Mouse (Mus musculus) thymus, adult 2 months (tissue): ENCODE data around the gene Aqp6.

Experiments used
- CTCF ChIP-seq: fragments of 200-500 bp; IDR thresholded peaks from 2 replicates; pipeline ENCODE4 v1.5.1; 2012; ENCODE audit warnings: mild to moderate bottlenecking, control low read depth, low read length, moderate library complexity, borderline replicate concordance; ENCODE audit not compliant: control insufficient read depth, poor library complexity, insufficient read depth; ENCODE audit errors: extremely low read depth
- POLR2A ChIP-seq: fragments of 200-500 bp; IDR thresholded peaks from 2 replicates; pipeline ENCODE4 v1.6.1; 2012; ENCODE audit warnings: mild to moderate bottlenecking, low read length, control low read depth, moderate library complexity; ENCODE audit not compliant: control insufficient read depth, poor library complexity, insufficient read depth; ENCODE audit errors: extremely low read depth

- TF ChIP-seq POLR2A (peak; percentile 66; the same call in 1 of the 2 replicates), CTCF (0 out of 2 replicates have a peak, but pooled peaks have one; percentile 36)
Measured at GRCm38 (mm10) chr15:99651163-99651872, 50.1 kb downstream of the Aqp6 start, which contains the start of gene Racgap1.
